Mouse (Mus musculus) B cell, adult 62 days (primary cell): Measurements from ENCODE around the gene Olfml2b. TPM values are rescaled to one million over a fixed set of nuclear protein-coding genes. Genes with fewer than 3 reads are reported as not detected.

Source experiments
- total RNA-seq: library from RNA; stranded (reverse); gene quantifications from 4 replicates; pipeline ENCODE4 v1.2.4, GENCODE M21; 2023

Gene Olfml2b
- 0.18 to 0.22 TPM in 2 of 4 replicates, not detected in the others for total RNA-seq

DNA sequence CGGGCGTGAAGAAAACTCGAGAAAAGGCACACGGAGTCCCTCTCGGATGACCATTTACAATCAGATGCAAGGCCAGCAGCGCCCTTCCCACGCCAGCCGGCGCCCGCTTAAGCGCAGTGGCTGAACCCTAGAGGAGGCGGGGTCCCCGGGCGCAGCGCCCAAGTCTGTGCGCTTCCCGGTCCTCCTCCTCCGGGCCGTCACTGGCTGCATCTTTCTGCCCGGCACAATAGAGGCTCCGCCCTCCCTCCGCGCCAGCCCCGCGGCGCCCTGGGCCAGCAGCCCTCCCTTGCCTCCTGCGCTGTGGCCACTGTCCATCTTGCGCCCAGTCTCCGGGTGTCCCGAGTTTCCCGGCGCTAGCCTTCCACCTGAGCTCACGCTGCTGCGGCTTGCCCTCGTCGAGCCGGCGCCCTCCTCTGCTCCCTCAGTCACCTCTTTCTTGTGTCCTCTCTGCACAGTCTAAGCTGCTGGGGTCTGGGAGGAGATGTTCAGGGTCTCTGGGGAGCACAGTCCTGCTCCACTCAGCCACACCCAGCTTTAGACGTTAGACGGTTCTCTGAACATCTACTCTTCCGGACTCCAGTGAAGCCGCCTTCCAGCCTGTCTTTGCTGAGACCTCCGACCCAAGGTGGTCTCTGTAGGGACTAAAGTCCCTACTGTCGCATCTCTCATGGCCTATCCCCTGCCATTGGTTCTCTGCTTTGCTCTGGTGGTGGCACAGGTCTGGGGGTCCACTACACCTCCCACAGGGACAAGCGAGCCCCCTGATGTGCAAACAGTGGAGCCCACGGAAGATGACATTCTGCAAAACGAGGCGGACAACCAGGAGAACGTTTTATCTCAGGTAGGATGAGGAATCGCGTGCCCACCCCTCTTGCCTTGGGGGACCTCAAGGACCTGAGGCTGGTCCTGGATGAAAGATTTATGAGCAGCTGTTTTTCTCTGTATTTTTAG, at the start of gene Olfml2b:
Olfml2b (plus strand) TSS at position 278 of the 951 bp plus-strand sequence.

Other genes starting within 250 kb of the Olfml2b start
- not detected in 4 replicates for gene Nos1ap, start 54.7 kb upstream of the Olfml2b start, total RNA-seq
- gene Atf6, start 223.2 kb downstream of the Olfml2b start, total RNA-seq: 48.9 to 53.1 TPM (median 51.2 TPM) in 4 replicates
- 1.4 to 2.0 TPM (median 1.9 TPM) in 4 replicates for gene Gm26620, start 240.5 kb downstream of the Olfml2b start, total RNA-seq
- gene Dusp12, start 241.0 kb downstream of the Olfml2b start, total RNA-seq: 12.4 to 13.3 TPM (median 12.9 TPM) in 4 replicates